Mouse (Mus musculus): ENCODE data around the gene Map3k11. TPM values are rescaled to one million over a fixed set of nuclear protein-coding genes. Genes with fewer than 3 reads are reported as not detected.
A peak's percentile ranks its signal among the peaks of the same experiment; 100 is the strongest.

The Map3k11 gene
- polyA plus RNA-seq, 1 experiment, result 73.4 TPM

DNA sequence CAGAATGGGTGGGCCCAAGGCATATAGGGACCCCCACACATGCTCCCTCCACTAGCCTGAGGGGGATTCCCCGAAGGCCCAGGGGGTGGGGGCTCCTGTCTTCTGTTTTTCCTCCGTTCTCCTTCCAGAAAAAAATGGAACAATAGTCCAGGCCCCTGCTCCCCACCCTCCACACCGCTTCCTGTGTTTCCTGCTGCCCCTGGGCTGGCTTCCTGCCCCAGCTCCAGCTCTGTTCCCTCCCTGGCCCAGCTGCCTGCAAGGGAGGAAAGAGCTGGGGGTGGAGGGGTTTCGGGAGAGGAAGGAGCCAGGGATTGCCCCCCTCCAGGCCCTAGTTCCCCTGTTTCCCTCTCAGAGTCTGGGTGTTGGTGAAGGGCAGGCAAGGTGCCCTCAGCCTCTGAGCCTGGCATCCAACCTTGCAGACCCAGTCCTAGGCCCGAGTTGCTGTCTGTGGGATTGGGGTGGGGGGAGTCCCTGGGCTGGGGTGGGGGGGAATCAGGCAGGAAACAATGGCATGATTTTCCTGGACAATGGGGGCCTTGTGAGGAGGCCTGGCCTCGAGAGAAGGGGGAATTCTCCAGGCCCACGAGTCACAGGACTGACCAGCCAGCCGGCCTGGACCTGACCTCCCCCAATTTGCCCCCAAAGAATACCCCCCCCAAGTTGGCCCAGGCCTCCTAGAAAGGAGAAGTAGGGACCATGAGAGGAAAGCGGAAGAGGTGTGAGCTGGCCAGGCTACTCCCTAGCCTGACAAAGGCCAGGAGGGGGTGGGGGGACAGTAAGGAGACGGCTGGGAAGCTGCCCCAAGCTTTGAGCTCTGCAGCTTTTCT lies 3.8 kb downstream of the Map3k11 start:
- Histone ChIP-seq H3K4me3 (ENCODE audit: extremely low read depth, insufficient read depth, insufficient read length) (peak overlapping the region; percentile 37; the same call in 1 of the 2 replicates), H3K27ac (ENCODE audit: insufficient read depth, low read length) (peak overlapping the region; percentile 53), H3K27me3 (ENCODE audit: control insufficient read depth, insufficient read depth, low read length) (no peaks in the 10 kb centered on the region), H3K36me3 (ENCODE audit: control insufficient read depth, insufficient read depth, low read length) (peaks cover 40% of the 10 kb centered on the region), H3K4me1 (ENCODE audit: control insufficient read depth, insufficient read depth, insufficient read length) (peaks cover 25% of the 10 kb centered on the region)
- 40% methylated on average over 10 of the region's 10 CpGs for WGBS
- DNase-seq (ENCODE audit: low read depth in 1 of 2, low spot score in 2 of 2), result no peak
- TF ChIP-seq CTCF (IDR thresholded peaks at IDR 0.05; ENCODE audit: extremely low read depth, insufficient read depth, insufficient read length, insufficient replicate concordance) (no peak), POLR2A (IDR thresholded peaks at IDR 0.05; ENCODE audit: low read depth, low read length) (no peak)

DNA sequence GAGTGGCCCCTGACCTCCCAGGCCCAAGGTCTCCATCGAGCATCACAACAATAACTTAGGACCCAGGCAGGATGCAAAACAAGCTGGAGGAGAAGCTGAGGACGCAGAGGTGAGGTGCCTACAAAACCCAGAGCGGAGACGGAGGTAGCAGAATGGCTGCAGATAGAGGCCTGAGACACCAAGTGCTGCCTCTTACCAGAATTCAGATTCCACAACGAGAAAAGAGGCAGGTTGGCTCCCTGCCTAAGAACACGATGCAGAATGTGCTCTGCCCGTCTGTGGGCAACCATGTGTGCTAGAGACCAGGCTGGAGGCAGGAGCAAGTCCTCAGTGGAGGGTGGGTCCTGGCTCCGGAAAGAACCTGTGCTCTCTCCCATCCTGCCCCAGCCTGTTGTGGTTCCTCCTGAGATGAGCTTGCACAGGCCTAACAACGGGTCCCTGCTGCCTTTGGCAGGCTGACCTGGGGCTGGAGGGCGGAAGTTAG lies 4.4 kb downstream of the Map3k11 start:
- TF ChIP-seq POLR2A (IDR thresholded peaks at IDR 0.05; ENCODE audit: low read depth, low read length) (no peak), CTCF (IDR thresholded peaks at IDR 0.05; ENCODE audit: extremely low read depth, insufficient read depth, insufficient read length, insufficient replicate concordance) (no peak)
- H3K27me3 ChIP-seq (ENCODE audit: control insufficient read depth, insufficient read depth, low read length), result no peaks in the 10 kb centered on the region
- 46% methylated on average over 10 of the region's 10 CpGs for WGBS
- H3K27ac ChIP-seq (ENCODE audit: insufficient read depth, low read length), result peak overlapping the region; percentile 7
- H3K4me1 ChIP-seq (ENCODE audit: control insufficient read depth, insufficient read depth, insufficient read length), result peaks cover 18% of the 10 kb centered on the region
- no peak for DNase-seq (ENCODE audit: low read depth in 1 of 2, low spot score in 2 of 2)
- peaks cover 47% of the 10 kb centered on the region for H3K36me3 ChIP-seq (ENCODE audit: control insufficient read depth, insufficient read depth, low read length)
- peak overlapping the region; percentile 19; the same call in 1 of the 2 replicates for H3K4me3 ChIP-seq (ENCODE audit: extremely low read depth, insufficient read depth, insufficient read length)

DNA sequence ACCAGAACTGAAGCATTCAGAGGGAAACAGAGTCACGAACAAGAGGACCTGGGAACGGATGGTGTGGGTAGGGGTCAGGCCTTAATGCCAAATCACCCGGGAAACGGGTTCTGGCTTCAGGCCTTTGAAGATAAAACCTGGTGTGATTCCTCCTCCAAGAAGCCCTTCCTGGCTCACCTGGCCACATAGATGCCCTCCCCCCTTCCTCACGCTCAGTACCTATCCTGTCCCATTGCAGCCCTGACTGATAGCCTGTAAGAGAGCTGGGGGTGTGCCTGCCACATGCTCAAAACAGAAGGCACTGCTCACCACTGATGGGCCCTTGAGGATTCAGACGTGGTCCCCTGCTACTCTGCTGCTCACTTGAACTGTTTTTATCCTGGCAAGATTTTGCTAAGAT lies 5.3 kb downstream of the Map3k11 start:
- WGBS, result 83% methylated on average over 6 of the region's 6 CpGs
- Histone ChIP-seq H3K36me3 (ENCODE audit: control insufficient read depth, insufficient read depth, low read length) (peaks cover 52% of the 10 kb centered on the region), H3K4me3 (ENCODE audit: extremely low read depth, insufficient read depth, insufficient read length) (no peak overlapping the region)

DNA sequence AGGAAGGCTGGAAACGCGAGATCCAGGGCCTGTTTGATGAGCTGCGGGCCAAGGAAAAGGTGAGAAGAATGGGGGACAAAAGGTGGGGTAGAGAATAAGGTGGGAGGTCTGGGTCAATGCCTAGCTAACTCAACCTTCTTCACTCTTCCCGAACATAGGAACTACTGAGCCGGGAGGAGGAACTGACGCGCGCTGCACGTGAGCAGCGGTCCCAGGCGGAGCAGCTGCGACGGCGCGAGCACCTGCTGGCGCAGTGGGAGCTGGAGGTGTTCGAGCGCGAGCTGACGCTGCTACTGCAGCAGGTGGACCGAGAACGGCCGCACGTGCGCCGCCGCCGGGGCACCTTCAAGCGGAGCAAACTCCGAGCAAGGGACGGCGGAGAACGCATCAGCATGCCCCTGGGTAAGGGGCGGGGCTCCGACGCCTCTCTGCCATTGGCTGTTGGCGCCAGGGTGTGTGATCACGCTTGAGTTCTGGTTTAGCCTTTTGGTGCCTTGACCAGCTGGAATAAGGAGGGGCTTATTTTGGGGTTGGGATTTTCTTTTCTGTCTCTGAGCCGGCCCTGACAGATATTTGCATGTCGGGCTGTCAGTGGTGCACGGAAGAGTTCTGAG lies 7.4 kb downstream of the Map3k11 start:
- 94% methylated on average over 41 of the region's 41 CpGs for WGBS
- H3K27me3 ChIP-seq (ENCODE audit: control insufficient read depth, insufficient read depth, low read length), result no peaks in the 10 kb centered on the region
- H3K4me3 ChIP-seq (ENCODE audit: extremely low read depth, insufficient read depth, insufficient read length), result no peak overlapping the region
- DNase-seq (ENCODE audit: low read depth in 1 of 2, low spot score in 2 of 2), result no peak
- no peak overlapping the region for H3K27ac ChIP-seq (ENCODE audit: insufficient read depth, low read length)
- no peak for TF ChIP-seq CTCF (IDR thresholded peaks at IDR 0.05; ENCODE audit: extremely low read depth, insufficient read depth, insufficient read length, insufficient replicate concordance)
- no peak for TF ChIP-seq POLR2A (IDR thresholded peaks at IDR 0.05; ENCODE audit: low read depth, low read length)
- peaks cover 10% of the 10 kb centered on the region; the same call in 1 of the 2 replicates for H3K4me1 ChIP-seq (ENCODE audit: control insufficient read depth, insufficient read depth, insufficient read length)
- H3K36me3 ChIP-seq (ENCODE audit: control insufficient read depth, insufficient read depth, low read length), result peaks cover 69% of the 10 kb centered on the region

More for the DNA sequence above, 5.3 kb downstream of the Map3k11 start:
- no peak for DNase-seq (ENCODE audit: low read depth in 1 of 2, low spot score in 2 of 2)
- H3K27me3 ChIP-seq (ENCODE audit: control insufficient read depth, insufficient read depth, low read length), result no peaks in the 10 kb centered on the region
- peaks cover 17% of the 10 kb centered on the region for H3K4me1 ChIP-seq (ENCODE audit: control insufficient read depth, insufficient read depth, insufficient read length)
- H3K27ac ChIP-seq (ENCODE audit: insufficient read depth, low read length), result no peak overlapping the region
- TF ChIP-seq CTCF (IDR thresholded peaks at IDR 0.05; ENCODE audit: extremely low read depth, insufficient read depth, insufficient read length, insufficient replicate concordance) (no peak), POLR2A (IDR thresholded peaks at IDR 0.05; ENCODE audit: low read depth, low read length) (no peak)

DNA sequence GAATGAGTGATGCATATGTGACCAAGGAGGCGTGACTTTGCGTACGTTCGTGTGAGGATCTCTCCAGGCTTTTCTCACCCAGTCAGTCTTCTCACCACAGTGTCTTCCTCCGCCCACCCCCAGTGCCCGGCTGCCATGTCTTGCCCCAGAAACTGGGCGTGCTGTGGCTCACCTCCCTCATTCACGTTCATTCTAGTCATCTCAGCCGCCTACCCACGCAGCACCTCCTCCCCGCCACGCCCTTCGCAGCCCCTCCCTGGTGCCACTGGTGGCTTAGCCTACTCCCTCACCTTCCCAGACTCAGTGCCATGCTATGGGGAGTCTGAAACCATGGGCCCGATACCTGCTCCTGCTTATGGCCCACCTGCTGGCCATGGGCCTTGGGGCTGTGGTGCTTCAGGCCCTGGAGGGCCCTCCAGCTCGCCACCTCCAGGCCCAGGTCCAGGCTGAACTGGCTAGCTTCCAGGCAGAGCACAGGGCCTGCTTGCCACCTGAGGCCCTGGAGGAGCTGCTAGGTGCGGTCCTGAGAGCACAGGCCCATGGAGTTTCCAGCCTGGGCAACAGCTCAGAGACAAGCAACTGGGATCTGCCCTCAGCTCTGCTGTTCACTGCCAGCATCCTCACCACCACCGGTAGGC lies 15.7 kb downstream of the Map3k11 start, which contains the start of gene Kcnk7:
Gene Kcnk7 (plus strand): TSS at position 205 of the 638 bp plus-strand sequence.
- H3K36me3 ChIP-seq (ENCODE audit: control insufficient read depth, insufficient read depth, low read length), result peaks cover 45% of the 10 kb centered on the region
- 70% methylated on average over 17 of the region's 17 CpGs for WGBS
- H3K4me3 ChIP-seq (ENCODE audit: extremely low read depth, insufficient read depth, insufficient read length), result no peak within 1 kb of the TSS
- peaks cover 5% of the 10 kb centered on the region; the same call in 1 of the 2 replicates for H3K4me1 ChIP-seq (ENCODE audit: control insufficient read depth, insufficient read depth, insufficient read length)
- no peak for TF ChIP-seq POLR2A (IDR thresholded peaks at IDR 0.05; ENCODE audit: low read depth, low read length)
- no peak for TF ChIP-seq CTCF (IDR thresholded peaks at IDR 0.05; ENCODE audit: extremely low read depth, insufficient read depth, insufficient read length, insufficient replicate concordance)
- no peak for DNase-seq (ENCODE audit: low read depth in 1 of 2, low spot score in 2 of 2)
- no peaks in the 10 kb centered on the region for H3K27me3 ChIP-seq (ENCODE audit: control insufficient read depth, insufficient read depth, low read length)
- peak within 1 kb of the TSS; percentile 47 for H3K27ac ChIP-seq (ENCODE audit: insufficient read depth, low read length)

DNA sequence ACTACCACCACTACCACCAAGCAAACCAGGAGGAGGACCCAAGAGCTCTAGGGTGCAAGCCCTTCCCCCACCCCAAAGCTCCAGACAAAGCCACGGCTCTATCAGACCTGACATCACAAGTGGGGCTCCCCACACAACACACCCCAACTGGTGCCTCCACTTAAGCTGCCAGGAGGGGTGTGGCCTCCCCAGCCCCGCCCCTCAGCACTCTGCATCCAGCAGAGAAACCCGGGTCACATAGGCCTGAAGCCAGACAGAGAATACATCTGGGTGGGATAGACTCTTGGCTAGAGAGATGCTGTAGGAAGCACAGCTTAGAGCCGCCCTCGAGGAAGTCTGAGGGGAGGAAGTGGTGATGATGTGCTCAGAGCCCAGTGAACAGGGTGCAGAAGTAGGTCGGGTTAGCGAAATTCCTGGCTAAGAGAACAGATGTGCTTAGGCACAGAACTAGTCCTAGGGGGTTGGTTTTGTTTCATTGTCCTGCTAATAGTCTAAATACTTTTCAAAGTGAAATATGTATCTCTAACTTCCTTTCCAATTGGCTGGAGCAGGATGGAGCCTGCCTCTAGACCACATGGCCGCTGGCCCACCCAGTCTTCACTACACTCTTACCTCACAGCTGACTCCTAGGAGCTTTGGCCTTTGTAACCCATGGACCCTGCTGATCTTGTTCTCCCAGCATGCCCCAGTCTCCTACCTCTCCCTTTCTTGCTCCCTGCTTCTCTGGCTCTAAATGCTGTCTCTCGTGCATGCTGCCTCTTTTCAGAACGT lies 16.4 kb downstream of the Map3k11 start:
- H3K4me1 ChIP-seq (ENCODE audit: control insufficient read depth, insufficient read depth, insufficient read length), result peaks cover 5% of the 10 kb centered on the region; the same call in 1 of the 2 replicates
- H3K4me3 ChIP-seq (ENCODE audit: extremely low read depth, insufficient read depth, insufficient read length), result no peak overlapping the region
- TF ChIP-seq CTCF (IDR thresholded peaks at IDR 0.05; ENCODE audit: extremely low read depth, insufficient read depth, insufficient read length, insufficient replicate concordance), result no peak
- TF ChIP-seq POLR2A (IDR thresholded peaks at IDR 0.05; ENCODE audit: low read depth, low read length), result no peak
- peak overlapping the region; percentile 47 for H3K27ac ChIP-seq (ENCODE audit: insufficient read depth, low read length)
- peaks cover 42% of the 10 kb centered on the region for H3K36me3 ChIP-seq (ENCODE audit: control insufficient read depth, insufficient read depth, low read length)
- WGBS, result 36% methylated on average over 10 of the region's 10 CpGs
- no peak for DNase-seq (ENCODE audit: low read depth in 1 of 2, low spot score in 2 of 2)
- no peaks in the 10 kb centered on the region for H3K27me3 ChIP-seq (ENCODE audit: control insufficient read depth, insufficient read depth, low read length)
